Mouse (Mus musculus) layer of hippocampus, postnatal 36 days (tissue): ENCODE results near the gene Cyp4f13. TPM values are rescaled to one million over a fixed set of nuclear protein-coding genes. Genes with fewer than 3 reads are reported as not detected.

Source experiments
- DNase-seq, 2 experiments: peaks; one replicate each; pipeline ENCODE4 v3.0.0; 2022
- total RNA-seq, 2 experiments: library from RNA; stranded (reverse); gene quantifications; 2 replicates each; pipeline ENCODE4 v1.2.3; 2021

The Cyp4f13 gene
- total RNA-seq, 2 experiments from 2014 or later: 23.4 to 24.1 TPM

DNA sequence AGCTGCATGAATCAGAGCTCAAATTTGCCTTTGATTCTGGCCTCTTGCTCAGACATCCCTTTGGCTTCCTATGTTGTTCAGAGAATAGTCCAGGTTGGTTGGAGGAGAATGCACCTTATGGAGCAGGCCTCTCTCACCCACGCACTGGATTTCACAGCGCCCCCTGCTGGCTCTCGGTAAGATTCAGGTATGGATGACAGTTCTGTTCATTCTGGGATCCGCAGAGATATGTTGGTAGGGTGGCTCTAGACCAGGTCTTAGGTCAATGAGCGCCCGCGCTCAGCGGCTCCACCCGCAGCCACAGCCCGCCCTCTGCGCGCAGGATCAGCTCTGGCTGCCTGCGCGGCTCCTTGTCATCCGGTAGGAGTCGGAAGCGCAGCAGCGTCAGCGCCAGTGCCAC lies 42.0 kb downstream of the Cyp4f13 start:
- peak; percentile 11 to 40 for DNase-seq

GRCm38 (mm10) chr17:32904414-32904813 lies 42.8 kb downstream of the Cyp4f13 start:
- no peak for DNase-seq

- no peak for DNase-seq
Measured at GRCm38 (mm10) chr17:32901751-32902525, 45.3 kb downstream of the Cyp4f13 start.

GRCm38 (mm10) chr17:32895421-32895820 lies 51.8 kb downstream of the Cyp4f13 start:
- no peak for DNase-seq

- DNase-seq: no peak
Measured at GRCm38 (mm10) chr17:32893901-32894300, 53.3 kb downstream of the Cyp4f13 start.

GRCm38 (mm10) chr17:32891239-32892180 lies 55.7 kb downstream of the Cyp4f13 start, which contains the start of gene Zfp870:
Gene Zfp870, minus strand, starts transcription at chr17:32891642.
- DNase-seq: peak; percentile 80 to 85

DNA sequence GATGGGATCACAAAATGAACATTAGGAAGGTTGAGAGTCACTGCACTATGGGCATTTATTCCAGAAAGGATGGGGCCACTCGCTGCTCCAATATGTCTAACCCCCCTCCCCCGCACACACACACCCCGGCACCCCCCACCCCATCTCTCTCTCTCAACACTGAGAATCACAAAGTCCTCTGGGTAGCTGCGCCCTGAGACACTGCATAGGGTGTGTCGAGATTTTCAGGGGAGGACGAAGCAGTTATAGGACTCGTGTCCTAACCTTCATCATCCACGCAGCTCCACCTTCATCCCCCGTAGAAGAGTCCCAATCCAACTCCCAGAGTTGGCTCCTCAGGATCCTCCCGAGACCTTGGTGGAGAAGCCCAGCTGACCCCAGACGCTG lies 56.4 kb downstream of the Cyp4f13 start:
- no peak for DNase-seq

GRCm38 (mm10) chr17:32889611-32890010 lies 57.6 kb downstream of the Cyp4f13 start:
- no peak for DNase-seq

DNA sequence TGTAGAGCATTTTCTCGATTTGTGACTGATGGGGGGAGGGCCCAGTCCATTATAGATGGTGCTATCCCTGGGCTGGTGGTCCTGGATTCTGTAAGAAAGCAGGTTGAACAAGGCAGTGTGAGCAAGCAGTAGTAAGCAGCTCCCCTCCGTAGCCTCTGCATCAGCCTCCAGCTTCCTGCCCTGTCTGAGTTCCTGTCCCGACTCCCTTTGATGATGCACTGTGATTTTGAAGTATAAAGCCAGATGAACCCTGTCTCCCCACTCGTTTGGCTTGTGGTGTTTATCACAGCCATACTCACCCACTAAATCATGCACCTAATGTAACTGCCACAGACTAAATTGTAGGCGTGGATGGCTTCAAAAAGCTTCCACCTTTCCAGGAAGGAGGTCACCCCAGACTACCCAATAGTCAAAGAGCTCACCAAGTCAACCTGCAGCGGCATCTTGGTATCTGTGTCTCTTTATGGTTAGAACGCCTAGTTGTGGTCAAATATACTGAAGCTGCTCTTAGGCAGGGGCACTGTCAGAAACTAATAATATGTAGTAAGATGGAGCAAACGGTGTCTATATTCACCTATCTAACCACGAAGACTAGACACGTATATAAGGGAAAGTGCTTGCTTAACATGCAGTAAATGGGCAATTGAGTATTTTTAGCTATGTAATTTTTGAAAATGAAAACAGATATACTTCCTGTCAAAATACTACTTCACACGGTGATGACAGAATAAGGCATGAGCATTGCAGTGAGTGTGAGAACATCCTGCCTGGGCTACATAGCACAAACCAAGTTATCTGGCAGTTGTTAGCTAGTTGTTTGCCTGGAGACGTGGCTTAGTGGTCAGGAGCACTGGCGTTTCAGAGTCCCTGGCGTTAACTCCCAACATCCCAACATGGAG lies 66.6 kb downstream of the Cyp4f13 start:
- no peak for DNase-seq

- no peak for DNase-seq
Measured at GRCm38 (mm10) chr17:32878773-32879172, 68.4 kb downstream of the Cyp4f13 start.

- no peak for DNase-seq
Measured at GRCm38 (mm10) chr17:32877471-32878171, 69.6 kb downstream of the Cyp4f13 start.

Other genes starting within 250 kb of the Cyp4f13 start
- gene Zfp871, start 159.1 kb downstream of the Cyp4f13 start, total RNA-seq: 100 to 1,000 TPM in 1 of 2 experiments, 10 to 100 TPM in 1; 98.6 to 106 TPM
- 1 to 10 TPM; 7.0 to 7.9 TPM for gene Zfp811, start 137.5 kb downstream of the Cyp4f13 start, total RNA-seq
- gene Zfp799, start 117.1 kb downstream of the Cyp4f13 start, total RNA-seq: 10 to 100 TPM; 32.0 to 33.8 TPM
- 10 to 100 TPM in 1 of 2 experiments, 1 to 10 TPM in 1; 7.6 to 11.5 TPM for gene Zfp870, start 55.8 kb downstream of the Cyp4f13 start, total RNA-seq
- 1 to 10 TPM; 4.3 to 4.6 TPM for gene Cyp4f14, start 30.1 kb downstream of the Cyp4f13 start, total RNA-seq
- 1 to 10 TPM; 4.7 to 5.0 TPM for gene Zfp472, start 18.4 kb upstream of the Cyp4f13 start, total RNA-seq
- 10 to 100 TPM; 16.8 to 17.3 TPM for gene Zfp952, start 45.7 kb upstream of the Cyp4f13 start, total RNA-seq
- gene Zfp763, start 86.0 kb upstream of the Cyp4f13 start, total RNA-seq: 10 to 100 TPM; 19.7 to 24.3 TPM
- gene 4921501E09Rik, start 120.7 kb upstream of the Cyp4f13 start, total RNA-seq: not detected
- gene Zfp563, start 141.9 kb upstream of the Cyp4f13 start, total RNA-seq: 10 to 100 TPM; 17.8 to 20.2 TPM
- 1 to 10 TPM; 3.0 to 4.6 TPM for gene Morc2b, start 192.3 kb upstream of the Cyp4f13 start, total RNA-seq
- not detected for gene Olfr55, start 221.0 kb upstream of the Cyp4f13 start, total RNA-seq
- gene Olfr239, start 243.9 kb upstream of the Cyp4f13 start, total RNA-seq: not detected